Comparison of ENCODE assay signal across 12 mouse cellular contexts in genomic region chr2:94244140-94244539, GRCm38 (mm10).
A peak's percentile ranks its signal among the peaks of the same experiment; 100 is the strongest.
DNase-seq lines count a peak whose midpoint lies in the region; ATAC-seq and TF ChIP-seq lines count a peak whose summit lies in the region.
"Had no signal": no experiment of that assay in that cellular context is flagged by ENCODE, and none has a peak within 500 bp of the region (broad histone marks: within the 10 kb centered on the region; RNA-seq: fewer than 3 reads in every experiment).

No protein-coding gene starts in this region.

- peak overlapping the region; percentile 50; the same call in 1 of the 2 replicates for H3K4me3 ChIP-seq in forebrain, embryonic 13.5 days
- no peak overlapping the region; the same call in 1 of the 2 replicates for H3K4me3 ChIP-seq in forebrain, embryonic 12.5 days (replicated peaks)
- H3K4me3 ChIP-seq in hindbrain, embryonic 13.5 days, result peak overlapping the region; percentile 49
- H3K4me3 ChIP-seq in hindbrain, embryonic 10.5 days, result no peak overlapping the region
- peak overlapping the region; percentile 96 for H3K4me3 ChIP-seq in cortical plate, adult 2 months (ENCODE audit: insufficient read depth, low read length)
- peak overlapping the region; percentile 47 for H3K4me3 ChIP-seq in midbrain, embryonic 14.5 days (replicated peaks; ENCODE audit: low read depth, low read length)

- no peak for TF ChIP-seq CTCF in cortical plate, adult 2 months (IDR thresholded peaks at IDR 0.05; ENCODE audit: extremely low read depth, insufficient read depth, low read length)

- H3K4me1 ChIP-seq in forebrain, embryonic 13.5 days, result peaks cover 82% of the 10 kb centered on the region
- peaks cover 78% of the 10 kb centered on the region for H3K4me1 ChIP-seq in forebrain, embryonic 12.5 days
- peaks cover 79% of the 10 kb centered on the region for H3K4me1 ChIP-seq in hindbrain, embryonic 13.5 days (replicated peaks)
- H3K4me1 ChIP-seq in hindbrain, embryonic 10.5 days (replicated peaks), result peaks cover 66% of the 10 kb centered on the region
- H3K4me1 ChIP-seq in cortical plate, adult 2 months (ENCODE audit: control insufficient read depth, insufficient read depth, low read length), result 0 out of 2 replicates have a peak, but pooled peaks cover 4% of the 10 kb centered on the region
- peaks cover 58% of the 10 kb centered on the region for H3K4me1 ChIP-seq in midbrain, embryonic 14.5 days (ENCODE audit: control insufficient read depth, insufficient read depth, low read length)

- no peak overlapping the region for H3K27ac ChIP-seq in forebrain, embryonic 13.5 days
- H3K27ac ChIP-seq in forebrain, embryonic 12.5 days, result no peak overlapping the region
- H3K27ac ChIP-seq in hindbrain, embryonic 13.5 days, result no peak overlapping the region
- no peak overlapping the region for H3K27ac ChIP-seq in hindbrain, embryonic 10.5 days
- H3K27ac ChIP-seq in cortical plate, adult 2 months (ENCODE audit: insufficient read depth, low read length), result 0 out of 2 replicates have a peak overlapping the region, but pooled peaks have one; percentile 48
- no peak overlapping the region for H3K27ac ChIP-seq in midbrain, embryonic 14.5 days (replicated peaks; ENCODE audit: low read depth, low read length)
- H3K27ac ChIP-seq: limb, embryonic 13.5 days had no signal

- H3K27me3 ChIP-seq in forebrain, embryonic 13.5 days, result peaks cover 61% of the 10 kb centered on the region
- H3K27me3 ChIP-seq in forebrain, embryonic 12.5 days, result peaks cover 84% of the 10 kb centered on the region
- H3K27me3 ChIP-seq in hindbrain, embryonic 13.5 days, result peaks cover 66% of the 10 kb centered on the region
- H3K27me3 ChIP-seq in hindbrain, embryonic 10.5 days (ENCODE audit: insufficient read depth, poor library complexity, severe bottlenecking), result peaks cover 100% of the 10 kb centered on the region
- peaks cover 58% of the 10 kb centered on the region for H3K27me3 ChIP-seq in midbrain, embryonic 14.5 days (ENCODE audit: control insufficient read depth, insufficient read depth, low read length)

- 3% methylated on average over 9 of the region's 9 CpGs for WGBS in forebrain, embryonic 13.5 days
- 1% methylated on average over 9 of the region's 9 CpGs for WGBS in forebrain, embryonic 12.5 days
- 3% methylated on average over 9 of the region's 9 CpGs for WGBS in hindbrain, embryonic 13.5 days
- 1% methylated on average over 9 of the region's 9 CpGs for WGBS in hindbrain, embryonic 10.5 days
- 3% methylated on average over 9 of the region's 9 CpGs for WGBS in midbrain, embryonic 14.5 days

- H3K4me2 ChIP-seq in forebrain, embryonic 13.5 days, result peak overlapping the region; percentile 87
- no peak overlapping the region for H3K4me2 ChIP-seq in forebrain, embryonic 12.5 days
- peak overlapping the region; percentile 67 for H3K4me2 ChIP-seq in hindbrain, embryonic 13.5 days
- peak overlapping the region; percentile 85 for H3K4me2 ChIP-seq in midbrain, embryonic 14.5 days (ENCODE audit: low read length)

- H3K9ac ChIP-seq in forebrain, embryonic 13.5 days, result no peak overlapping the region
- H3K9ac ChIP-seq in forebrain, embryonic 12.5 days, result no peak overlapping the region
- H3K9ac ChIP-seq in hindbrain, embryonic 13.5 days, result no peak overlapping the region
- H3K9ac ChIP-seq in midbrain, embryonic 14.5 days (replicated peaks; ENCODE audit: low read length), result no peak overlapping the region
- H3K9ac ChIP-seq: limb, embryonic 13.5 days; lung, embryonic 14.5 days had no signal

- no peak for TF ChIP-seq POLR2A in cortical plate, adult 2 months (IDR thresholded peaks at IDR 0.05; ENCODE audit: extremely low read depth, insufficient read depth, low read length)

- no peaks in the 10 kb centered on the region for H3K9me3 ChIP-seq in forebrain, embryonic 13.5 days (replicated peaks)
- H3K9me3 ChIP-seq in forebrain, embryonic 12.5 days, result no peaks in the 10 kb centered on the region
- no peaks in the 10 kb centered on the region for H3K9me3 ChIP-seq in hindbrain, embryonic 13.5 days
- no peaks in the 10 kb centered on the region for H3K9me3 ChIP-seq in hindbrain, embryonic 10.5 days
- no peaks in the 10 kb centered on the region for H3K9me3 ChIP-seq in midbrain, embryonic 14.5 days (ENCODE audit: control insufficient read depth, low read length)
- H3K9me3 ChIP-seq: limb, embryonic 13.5 days had no signal

- H3K36me3 ChIP-seq in forebrain, embryonic 13.5 days (ENCODE audit: poor library complexity, severe bottlenecking), result no peaks in the 10 kb centered on the region
- H3K36me3 ChIP-seq in forebrain, embryonic 12.5 days (replicated peaks), result no peaks in the 10 kb centered on the region
- H3K36me3 ChIP-seq in hindbrain, embryonic 13.5 days, result no peaks in the 10 kb centered on the region
- H3K36me3 ChIP-seq in hindbrain, embryonic 10.5 days, result no peaks in the 10 kb centered on the region
- H3K36me3 ChIP-seq in midbrain, embryonic 14.5 days (ENCODE audit: control insufficient read depth, insufficient read depth, low read length), result no peaks in the 10 kb centered on the region
- H3K36me3 ChIP-seq: limb, embryonic 13.5 days had no signal

- no peak for DNase-seq in hindbrain, embryonic 10.5 days (ENCODE audit: low spot score)
- DNase-seq in midbrain, embryonic 14.5 days, result peak; percentile 20
- no peak for DNase-seq in adrenal gland, postnatal 4 days (ENCODE audit: low spot score in 2 of 2)
- DNase-seq in kidney, adult 8-10 months, result no peak
- DNase-seq: heart, adult 18-20 months; layer of hippocampus, adult 9-11 months had no signal

- ATAC-seq in forebrain, embryonic 13.5 days, result no peak
- no peak for ATAC-seq in forebrain, embryonic 12.5 days (ENCODE audit: low FRiP score)
- no peak for ATAC-seq in hindbrain, embryonic 13.5 days (ENCODE audit: low FRiP score)
- no peak for ATAC-seq in midbrain, embryonic 14.5 days (ENCODE audit: low FRiP score, low TSS enrichment)

Comparison
In these comparisons a context has a peak if more than half of its experiments do, and no peak if none do; other contexts are left out.
1. H3K4me3 ChIP-seq: peak in forebrain, embryonic 13.5 days (single experiment), hindbrain, embryonic 13.5 days (single experiment), cortical plate, adult 2 months (single experiment) and midbrain, embryonic 14.5 days (single experiment); none in forebrain, embryonic 12.5 days (single experiment) and hindbrain, embryonic 10.5 days (single experiment).